Mouse (Mus musculus): ENCODE measurements around the gene Vmo1. TPM values are rescaled to one million over a fixed set of nuclear protein-coding genes. Genes with fewer than 3 reads are reported as not detected.
A peak's percentile ranks its signal among the peaks of the same experiment; 100 is the strongest.

Gene Vmo1
- total RNA-seq (2012; rRNA removed) (not detected in 2 replicates), polyA plus RNA-seq (2012; ENCODE audit: insufficient read depth in 1 of 2, insufficient read length in 2 of 2, low read depth in 1 of 2, low replicate concordance in 2 of 2, missing spikeins in 1 of 2) (not detected)

GRCm38 (mm10) chr11:70514288-70514687 lies at the start of gene Vmo1:
Gene Vmo1, minus strand, starts transcription at chr11:70514616.
- Histone ChIP-seq H3K9ac (ENCODE audit: control insufficient read depth, low read depth, low read length, poor library complexity, severe bottlenecking) (no peak within 1 kb of the TSS), H3K79me2 (ENCODE audit: control insufficient read depth, insufficient read depth, low read length, poor library complexity) (no peaks in the 10 kb centered on the region), H3K4me3 (ENCODE audit: control insufficient read depth in 1 of 2, insufficient read depth in 1 of 2, low read depth in 2 of 2, low read length in 2 of 2) (no peak within 1 kb of the TSS), H3K27me3 (ENCODE audit: control insufficient read depth in 1 of 2, insufficient read depth in 2 of 2, low read length in 2 of 2) (no peaks in the 10 kb centered on the region), H3K9me3 (replicated peaks; ENCODE audit: insufficient read depth, low read length) (no peaks in the 10 kb centered on the region), H3K4me1 (ENCODE audit: control insufficient read depth in 1 of 2, insufficient read depth in 2 of 2, low read length in 2 of 2) (peaks cover 18 to 31% of the 10 kb centered on the region in 2 experiments), H3K27ac (ENCODE audit: control insufficient read depth, low read depth, low read length) (no peak within 1 kb of the TSS), H3K36me3 (ENCODE audit: control insufficient read depth in 1 of 2, insufficient read depth in 2 of 2, low read length in 2 of 2) (peaks cover 0 to 33% of the 10 kb centered on the region in 2 experiments; a peak in 2 of 4 replicates)
- TF ChIP-seq ZC3H11A (IDR thresholded peaks at IDR 0.05; ENCODE audit: low read depth, low read length) (no peak), E2F4 (IDR thresholded peaks at IDR 0.05; ENCODE audit: borderline replicate concordance, low read depth, low read length) (no peak), GABPA (IDR thresholded peaks at IDR 0.05; ENCODE audit: low read depth, low read length) (no peak), MYC (IDR thresholded peaks at IDR 0.05; ENCODE audit: low read depth, low read length) (no peak), POLR2AphosphoS5 (IDR thresholded peaks at IDR 0.05; ENCODE audit: borderline replicate concordance, low read depth, low read length) (no peak), EP300 (IDR thresholded peaks at IDR 0.05; ENCODE audit: low read depth in 1 of 2, low read length in 2 of 2) (no peak), MYB (IDR thresholded peaks at IDR 0.05; ENCODE audit: low read depth, low read length) (no peak), RCOR1 (IDR thresholded peaks at IDR 0.05; ENCODE audit: low read depth, low read length) (no peak), MAFK (IDR thresholded peaks at IDR 0.05; ENCODE audit: borderline replicate concordance, low read depth, low read length) (no peak), POLR2AphosphoS2 (IDR thresholded peaks at IDR 0.05; ENCODE audit: low read length) (no peak), JUND (IDR thresholded peaks at IDR 0.05; ENCODE audit: low read depth, low read length) (no peak), POLR2A (IDR thresholded peaks at IDR 0.05; ENCODE audit: control insufficient read depth in 1 of 2, insufficient read depth in 1 of 2, low read depth in 1 of 2, low read length in 2 of 2, poor library complexity in 1 of 2) (no peak), KAT2A (conservative IDR thresholded peaks at IDR 0.05; ENCODE audit: low read depth, low read length) (no peak), ZMIZ1 (IDR thresholded peaks at IDR 0.05; ENCODE audit: low read depth, low read length) (no peak), MAZ (IDR thresholded peaks at IDR 0.05; ENCODE audit: low read depth, low read length) (no peak), SMC3 (IDR thresholded peaks at IDR 0.05; ENCODE audit: low read depth, low read length) (no peak), SIN3A (IDR thresholded peaks at IDR 0.05; ENCODE audit: low read length) (no peak)
- DNase-seq (ENCODE audit: low read depth, low spot score) = no peak

- H3K79me2 ChIP-seq (ENCODE audit: control insufficient read depth, insufficient read depth, low read length, poor library complexity) = peaks cover 26% of the 10 kb centered on the region
- peak; percentile 70 for DNase-seq (ENCODE audit: low read depth, low spot score)
- peaks cover 0 to 19% of the 10 kb centered on the region in 2 experiments; a peak in 2 of 4 replicates for H3K36me3 ChIP-seq (ENCODE audit: control insufficient read depth in 1 of 2, insufficient read depth in 2 of 2, low read length in 2 of 2)
- H3K4me1 ChIP-seq (ENCODE audit: control insufficient read depth in 1 of 2, insufficient read depth in 2 of 2, low read length in 2 of 2) = peaks cover 0 to 27% of the 10 kb centered on the region in 2 experiments; a peak in 3 of 4 replicates
- H3K9ac ChIP-seq (ENCODE audit: control insufficient read depth, low read depth, low read length, poor library complexity, severe bottlenecking) = peak overlapping the region; percentile 83
- H3K4me3 ChIP-seq (ENCODE audit: control insufficient read depth in 1 of 2, insufficient read depth in 1 of 2, low read depth in 2 of 2, low read length in 2 of 2) = peak overlapping the region; percentile 73 to 75
- no peaks in the 10 kb centered on the region for H3K9me3 ChIP-seq (replicated peaks; ENCODE audit: insufficient read depth, low read length)
- peak overlapping the region; percentile 20 for H3K27ac ChIP-seq (ENCODE audit: control insufficient read depth, low read depth, low read length)
- H3K27me3 ChIP-seq (ENCODE audit: control insufficient read depth in 1 of 2, insufficient read depth in 2 of 2, low read length in 2 of 2) = no peaks in the 10 kb centered on the region
- no peak for TF ChIP-seq UBTF (IDR thresholded peaks at IDR 0.05; ENCODE audit: borderline replicate concordance, insufficient read depth, low read depth, low read length)
- no peak for TF ChIP-seq MEF2A (IDR thresholded peaks at IDR 0.05; ENCODE audit: extremely low read depth, insufficient replicate concordance, low read depth, low read length, poor library complexity, severe bottlenecking)
- no peak for TF ChIP-seq ETS1 (IDR thresholded peaks at IDR 0.05; ENCODE audit: low read depth, low read length)
- TF ChIP-seq MAX (IDR thresholded peaks at IDR 0.05; ENCODE audit: low read length) = peak; percentile 8; the same call in 1 of the 2 replicates
- TF ChIP-seq MYC (IDR thresholded peaks at IDR 0.05; ENCODE audit: low read depth, low read length) = 0 out of 2 replicates have a peak, but pooled peaks have one; percentile 3
- no peak for TF ChIP-seq POLR2AphosphoS2 (IDR thresholded peaks at IDR 0.05; ENCODE audit: low read length)
- TF ChIP-seq GATA1 (IDR thresholded peaks at IDR 0.05; ENCODE audit: low read depth, low read length) = no peak
- TF ChIP-seq HCFC1 (IDR thresholded peaks at IDR 0.05; ENCODE audit: low read depth, low read length) = no peak
- TF ChIP-seq ZMIZ1 (IDR thresholded peaks at IDR 0.05; ENCODE audit: low read depth, low read length) = no peak
- no peak for TF ChIP-seq NELFE (IDR thresholded peaks at IDR 0.05; ENCODE audit: low read depth, low read length)
- TF ChIP-seq USF1 (IDR thresholded peaks at IDR 0.05; ENCODE audit: low read depth, low read length) = no peak
- no peak for TF ChIP-seq ZC3H11A (IDR thresholded peaks at IDR 0.05; ENCODE audit: low read depth, low read length)
- peak; percentile 73 for TF ChIP-seq MXI1 (IDR thresholded peaks at IDR 0.05; ENCODE audit: low read depth, low read length)
- no peak for TF ChIP-seq GABPA (IDR thresholded peaks at IDR 0.05; ENCODE audit: low read depth, low read length)
- TF ChIP-seq SMC3 (IDR thresholded peaks at IDR 0.05; ENCODE audit: low read depth, low read length) = no peak
- TF ChIP-seq ZNF384 (IDR thresholded peaks at IDR 0.05; ENCODE audit: low read depth, low read length) = no peak
- TF ChIP-seq USF2 (IDR thresholded peaks at IDR 0.05; ENCODE audit: borderline replicate concordance in 1 of 2, insufficient read depth in 1 of 2, low read depth in 1 of 2, low read length in 2 of 2) = no peak
These were observed 49.3 kb upstream of the Vmo1 start for GRCm38 (mm10) chr11:70563470-70564275.

Data from MEL (cell line).